Mouse (Mus musculus): ENCODE measurements around the gene Kl.

DNA sequence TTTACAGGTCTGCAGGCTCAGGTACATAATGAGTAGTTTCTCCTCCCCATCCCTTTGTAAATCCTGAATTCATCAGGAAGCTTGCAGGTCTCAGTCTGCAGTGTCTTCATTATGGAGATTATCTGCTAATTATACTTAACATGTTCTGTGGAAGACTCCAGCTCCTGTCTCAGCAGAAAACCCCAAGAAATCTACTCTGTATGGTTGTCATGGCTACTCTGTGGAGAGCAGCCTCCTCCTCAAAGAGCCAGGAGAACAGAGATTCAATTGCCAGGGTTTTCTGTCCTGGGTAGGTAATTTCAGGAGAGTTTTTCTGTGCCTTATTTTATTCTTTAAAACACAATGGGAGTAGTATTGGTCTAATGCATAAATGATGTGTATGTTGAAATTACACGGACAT is 70.5 kb downstream of the Kl start:
- no peak for TF ChIP-seq EP300 (IDR thresholded peaks at IDR 0.05; ENCODE audit: insufficient read depth, low read depth, low read length)
- no peak for TF ChIP-seq CTCF (IDR thresholded peaks at IDR 0.05; ENCODE audit: low read depth, low read length)

Data from ES-Bruce4 (cell line).